Mouse (Mus musculus) urinary bladder, adult 18-20 months (tissue): ENCODE results near the gene Pdpn.
A peak's percentile ranks its signal among the peaks of the same experiment; 100 is the strongest.
"Not testable (repeated sequence)": the region's sequence is repeated elsewhere in the genome, so short reads cannot be mapped to it uniquely, and the experiment has no call there.

Experiments
- DNase-seq, 2 experiments: peaks; one replicate each; pipeline ENCODE4 v3.0.0; 2022; ENCODE audit warnings: low spot score in 2 of 2, mixed read lengths in 2 of 2

Pdpn gene

GRCm38 (mm10) chr4:143299325-143300070, at the start of gene Pdpn:
Gene Pdpn, minus strand, starts transcription at chr4:143299564.
- peak in 1 of 2 experiments; percentile 62 for DNase-seq

- no peak for DNase-seq
Observed at GRCm38 (mm10) chr4:143348678-143349077, 49.3 kb upstream of the Pdpn start.

GRCm38 (mm10) chr4:143345491-143345890, 46.1 kb upstream of the Pdpn start:
- not testable (repeated sequence) for DNase-seq

GRCm38 (mm10) chr4:143341470-143341869, 42.1 kb upstream of the Pdpn start:
- no peak for DNase-seq

GRCm38 (mm10) chr4:143339808-143340207, 40.4 kb upstream of the Pdpn start:
- no peak for DNase-seq

GRCm38 (mm10) chr4:143336096-143336495, 36.7 kb upstream of the Pdpn start:
- DNase-seq = no peak

GRCm38 (mm10) chr4:143334995-143335394, 35.6 kb upstream of the Pdpn start:
- DNase-seq = no peak

GRCm38 (mm10) chr4:143334145-143334544, 34.8 kb upstream of the Pdpn start:
- no peak for DNase-seq

GRCm38 (mm10) chr4:143331787-143332186, 32.4 kb upstream of the Pdpn start:
- DNase-seq = no peak

- DNase-seq = peak in 1 of 2 experiments; percentile 40
Observed at GRCm38 (mm10) chr4:143330566-143330965, 31.2 kb upstream of the Pdpn start.

GRCm38 (mm10) chr4:143325625-143325941, 26.2 kb upstream of the Pdpn start:
- DNase-seq = peak; percentile 52 to 89

GRCm38 (mm10) chr4:143324925-143325624, 25.7 kb upstream of the Pdpn start:
- no peak for DNase-seq

GRCm38 (mm10) chr4:143324176-143324924, 25.0 kb upstream of the Pdpn start:
- DNase-seq = no peak

- no peak for DNase-seq
Observed at GRCm38 (mm10) chr4:143313299-143313698, 13.9 kb upstream of the Pdpn start.

- DNase-seq = no peak
Observed at GRCm38 (mm10) chr4:143311341-143311740, 12.0 kb upstream of the Pdpn start.

GRCm38 (mm10) chr4:143305987-143306772, 6.8 kb upstream of the Pdpn start:
- no peak for DNase-seq

GRCm38 (mm10) chr4:143305031-143305430, 5.7 kb upstream of the Pdpn start:
- DNase-seq = no peak

- no peak for DNase-seq
Observed at GRCm38 (mm10) chr4:143302279-143302890, 3.0 kb upstream of the Pdpn start.

- DNase-seq = no peak
Observed at GRCm38 (mm10) chr4:143301875-143302274, 2.5 kb upstream of the Pdpn start.

- DNase-seq = no peak
Observed at GRCm38 (mm10) chr4:143301042-143301441, 1.7 kb upstream of the Pdpn start.

GRCm38 (mm10) chr4:143300113-143300688, 837 bp upstream of the Pdpn start:
- DNase-seq = no peak
